ENCODE assay signal across 7 mouse cellular contexts in the genomic region with DNA sequence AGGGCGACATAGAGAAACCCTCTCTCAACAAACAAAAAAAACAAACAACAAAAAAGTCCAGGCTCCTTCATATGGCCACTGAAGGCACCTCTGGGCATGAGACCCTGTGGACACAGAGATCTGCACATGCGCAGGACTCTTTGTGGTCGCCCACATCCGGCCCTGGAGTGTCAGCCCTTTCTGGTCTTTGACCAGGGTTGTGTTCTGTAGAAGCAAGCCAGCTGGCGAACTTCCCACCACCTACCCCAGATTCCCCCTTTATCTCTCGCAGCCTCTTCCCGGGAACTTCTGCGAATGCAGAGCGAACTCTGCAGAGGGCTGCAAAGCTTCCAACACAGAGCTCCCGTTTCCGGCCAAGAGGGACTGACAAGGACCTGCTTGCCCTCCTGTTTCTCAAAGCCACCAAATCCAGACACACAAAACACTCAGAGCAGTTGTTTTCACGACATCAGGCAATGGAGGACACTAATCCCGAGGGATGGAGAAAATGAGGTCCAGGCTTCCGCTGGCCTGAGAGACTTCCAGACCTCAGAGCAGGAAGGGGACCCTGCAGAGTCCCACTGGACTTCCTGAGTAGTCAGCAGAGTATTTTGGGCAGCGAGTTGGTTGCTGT. TPM values are rescaled to one million over a fixed set of nuclear protein-coding genes. Genes with fewer than 3 reads are reported as not detected.
DNase-seq lines count a peak whose midpoint lies in the region; ATAC-seq and TF ChIP-seq lines count a peak whose summit lies in the region.

No protein-coding gene starts in this region.

- no peaks in the 10 kb centered on the region for H3K36me3 ChIP-seq in heart, adult 2 months (ENCODE audit: control insufficient read depth, insufficient read depth, low read length)
- H3K36me3 ChIP-seq in liver, embryonic 13.5 days = no peaks in the 10 kb centered on the region

- peak overlapping the region; percentile 71 for H3K27ac ChIP-seq in heart, adult 2 months
- H3K27ac ChIP-seq in liver, embryonic 13.5 days = peak overlapping the region; percentile 54; the same call in 1 of the 2 replicates

- H3K4me1 ChIP-seq in heart, adult 2 months (ENCODE audit: control insufficient read depth, insufficient read depth, low read length) = peaks cover 8% of the 10 kb centered on the region
- H3K4me1 ChIP-seq in liver, embryonic 13.5 days (replicated peaks) = peaks cover 16% of the 10 kb centered on the region

- peak; percentile 50; the same call in 1 of the 2 replicates for ATAC-seq in liver, embryonic 13.5 days (ENCODE audit: low read depth)

- peak overlapping the region; percentile 29 for H3K4me3 ChIP-seq in heart, adult 2 months
- H3K4me3 ChIP-seq in liver, embryonic 13.5 days (replicated peaks) = no peak overlapping the region

- 5% methylated on average over 15 of the region's 15 CpGs for WGBS in heart, adult 2 months
- 13% methylated on average over 15 of the region's 15 CpGs for WGBS in liver, embryonic 13.5 days (ENCODE audit: insufficient replicate concordance)

- DNase-seq in CD4-positive helper T cell, adult 2 months (ENCODE audit: low read depth, low spot score) = peak; percentile 50
- peak; percentile 64 for DNase-seq in MN1 (ENCODE audit: low spot score)
- peak; percentile 82 to 88 for DNase-seq in heart, adult 2 months
- peak; percentile 67 for DNase-seq in kidney, adult 9 months
- peak; percentile 18 for DNase-seq in liver, embryonic 13.5 days
- peak; percentile 61 for DNase-seq in right cerebral cortex, postnatal 14 days
- peak; percentile 74 to 76 for DNase-seq in urinary bladder, postnatal 4 days (ENCODE audit: low spot score in 2 of 2)

- H3K79me2 ChIP-seq in heart, adult 2 months (replicated peaks; ENCODE audit: control insufficient read depth, insufficient read depth, low read length) = no peaks in the 10 kb centered on the region

- peak overlapping the region; percentile 32 for H3K4me2 ChIP-seq in liver, embryonic 13.5 days

- H3K9me3 ChIP-seq in liver, embryonic 13.5 days (replicated peaks) = no peaks in the 10 kb centered on the region

- no peak for TF ChIP-seq CTCF in heart, adult 2 months (IDR thresholded peaks at IDR 0.05)

- TF ChIP-seq POLR2A in heart, adult 2 months (IDR thresholded peaks at IDR 0.05; ENCODE audit: insufficient read depth, low read depth, low read length) = peak; percentile 44; the same call in 1 of the 2 replicates

- intact Hi-C loops in heart, adult 2 months (cut with DNase I) = no loop called here

- H3K27me3 ChIP-seq in heart, adult 2 months (ENCODE audit: control insufficient read depth, insufficient read depth, low read length) = no peaks in the 10 kb centered on the region
- no peaks in the 10 kb centered on the region for H3K27me3 ChIP-seq in liver, embryonic 13.5 days

- TF ChIP-seq EP300 in heart, adult 2 months (IDR thresholded peaks at IDR 0.05; ENCODE audit: insufficient read depth, low read depth, low read length) = no peak

- peak overlapping the region; percentile 7 for H3K9ac ChIP-seq in heart, adult 2 months (ENCODE audit: low read depth, low read length)
- H3K9ac ChIP-seq in liver, embryonic 13.5 days = no peak overlapping the region

RNA-seq across cellular contexts. Expression of gene Wdr86, which starts 8.7 kb away (rescaled TPM):
- total RNA-seq in heart, adult 2 months (2021) = 1 to 10 TPM in 1 of 2 experiments, under 1 TPM in 1; 0.43 to 1.0 TPM
- polyA plus RNA-seq in heart, adult 2 months (2012; rRNA removed) = 0.73 and 1.4 TPM in 2 replicates
- 1.5 and 2.0 TPM in 2 replicates for polyA plus RNA-seq in liver, embryonic 13.5 days (2015; fragmentation: Nextera tagmentation; extraction: Ambion mirVana)

RNA-seq across cellular contexts. Expression of gene Crygn, which starts 18.6 kb away (rescaled TPM):
- total RNA-seq in heart, adult 2 months (2021) = not detected
- not detected in 2 replicates for polyA plus RNA-seq in heart, adult 2 months (2012; rRNA removed)
- 0.74 TPM in 1 of 2 replicates, not detected in the other for polyA plus RNA-seq in liver, embryonic 13.5 days (2015; fragmentation: Nextera tagmentation; extraction: Ambion mirVana)

RNA-seq across cellular contexts. Expression of gene Nub1, which starts 53.9 kb away (rescaled TPM):
- total RNA-seq in heart, adult 2 months (2021) = 10 to 100 TPM; 32.2 to 39.9 TPM
- polyA plus RNA-seq in heart, adult 2 months (2012; rRNA removed) = 26.3 and 32.8 TPM in 2 replicates
- polyA plus RNA-seq in liver, embryonic 13.5 days (2015; fragmentation: Nextera tagmentation; extraction: Ambion mirVana) = 12.3 and 15.7 TPM in 2 replicates

Comparison
In these comparisons a context has a peak if more than half of its experiments do, and no peak if none do; other contexts are left out.
1. DNase-seq: peak in every context shown above with its lines; median percentile 85 in heart, adult 2 months; 75 in urinary bladder, postnatal 4 days; 67 in kidney, adult 9 months; 64 in MN1; 61 in right cerebral cortex, postnatal 14 days; 50 in CD4-positive helper T cell, adult 2 months; 18 in liver, embryonic 13.5 days.